Mouse (Mus musculus) kidney, adult 2 months (tissue): ENCODE data around the gene Krt82.

Experiments
- CTCF ChIP-seq: fragments of 200-500 bp; conservative IDR thresholded peaks from 2 replicates; pipeline ENCODE4 v1.5.1; 2011; ENCODE audit warnings: low read depth, mild to moderate bottlenecking, control low read depth, low read length, moderate library complexity, mixed read lengths; ENCODE audit not compliant: insufficient read depth, insufficient read length
- POLR2A ChIP-seq: fragments of 200-500 bp; IDR thresholded peaks from one replicate; pipeline ENCODE4 v1.6.1; 2011; ENCODE audit warnings: low read depth, low read length, control low read depth

DNA sequence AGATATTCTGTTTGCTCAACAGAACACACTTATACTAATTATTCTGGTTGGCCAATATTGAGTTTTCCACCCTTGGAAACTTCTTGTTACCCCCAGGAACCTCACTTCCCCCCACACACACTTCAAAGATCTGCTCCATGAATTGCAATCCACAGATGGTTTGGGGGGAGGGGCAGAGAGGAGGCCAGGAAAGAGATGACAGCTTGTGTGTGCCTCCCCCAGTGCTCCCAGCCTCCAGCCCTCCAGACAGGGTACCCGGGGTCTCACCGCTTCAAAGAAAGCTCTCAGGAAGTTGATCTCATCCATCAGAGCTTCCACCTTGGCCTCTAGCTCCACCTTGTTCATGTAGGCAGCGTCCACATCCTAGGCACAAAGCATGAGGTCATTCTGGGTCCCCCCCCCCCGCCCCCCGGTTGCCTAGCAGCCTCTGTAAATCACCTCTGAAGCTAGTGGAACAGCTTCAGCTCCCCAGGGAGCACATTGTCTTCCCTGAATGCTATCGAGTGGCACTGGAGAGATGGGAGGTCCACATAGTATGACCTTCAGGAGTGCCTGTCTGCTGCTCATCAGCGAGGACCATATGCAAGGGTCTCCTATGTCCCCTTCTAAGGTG lies 7.7 kb upstream of the Krt82 start:
- TF ChIP-seq CTCF, result no peak
- no peak for TF ChIP-seq POLR2A
